Mouse (Mus musculus) neural tube, embryonic 12.5 days (tissue): Measurements from ENCODE around the gene Skida1. TPM values are rescaled to one million over a fixed set of nuclear protein-coding genes. Genes with fewer than 3 reads are reported as not detected.
A peak's percentile ranks its signal among the peaks of the same experiment; 100 is the strongest.

Experiments used
- ATAC-seq: fragments of 200-750 bp; cut with Nextera tagmentation; 2 replicates; pipeline ENCODE4 v1.8.0; 2017; ENCODE audit warnings: low read depth, mild to moderate bottlenecking, moderate TSS enrichment, moderate library complexity; ENCODE audit not compliant: low FRiP score
- H3K27ac ChIP-seq: fragments of 300-500 bp; sonication (generic); 2 replicates; pipeline ENCODE4 v1.5.1; 2016
- H3K27me3 ChIP-seq: fragments of 300-500 bp; sonication (generic); replicated peaks from 2 replicates; pipeline ENCODE4 v1.6.1; 2016; ENCODE audit warnings: mild to moderate bottlenecking
- H3K36me3 ChIP-seq: fragments of 300-500 bp; sonication (generic); 2 replicates; pipeline ENCODE4 v1.6.1; 2016; ENCODE audit warnings: mild to moderate bottlenecking
- H3K4me1 ChIP-seq: fragments of 300-500 bp; sonication (generic); 2 replicates; pipeline ENCODE4 v1.6.1; 2016
- H3K4me2 ChIP-seq: fragments of 300-500 bp; sonication (generic); replicated peaks from 2 replicates; pipeline ENCODE4 v1.6.1; 2016; ENCODE audit warnings: mild to moderate bottlenecking
- H3K4me3 ChIP-seq: fragments of 300-500 bp; sonication (generic); 2 replicates; pipeline ENCODE4 v1.5.1; 2016
- H3K9ac ChIP-seq: fragments of 300-500 bp; sonication (generic); 2 replicates; pipeline ENCODE4 v1.6.1; 2016; ENCODE audit warnings: mild to moderate bottlenecking
- H3K9me3 ChIP-seq: fragments of 300-500 bp; sonication (generic); 2 replicates; pipeline ENCODE4 v1.6.1; 2016; ENCODE audit warnings: mild to moderate bottlenecking
- WGBS: fragments of 180-500 bp; shearing (Covaris S2); methylation state at CpG from one replicate; pipeline ENCODE4 v1.1.7; 2016; 5-methylcytosine and 5-hydroxymethylcytosine counted together
- polyA plus RNA-seq: library from polyadenylated mRNA; unstranded; fragments of >200 nt; fragmentation: Nextera tagmentation; extraction: Ambion mirVana; gene quantifications from 2 replicates; pipeline ENCODE4 v1.2.1, GENCODE M21; 2016

Gene Skida1
- polyA plus RNA-seq, 1 experiment from 2014 or later, result 13.4 TPM

DNA sequence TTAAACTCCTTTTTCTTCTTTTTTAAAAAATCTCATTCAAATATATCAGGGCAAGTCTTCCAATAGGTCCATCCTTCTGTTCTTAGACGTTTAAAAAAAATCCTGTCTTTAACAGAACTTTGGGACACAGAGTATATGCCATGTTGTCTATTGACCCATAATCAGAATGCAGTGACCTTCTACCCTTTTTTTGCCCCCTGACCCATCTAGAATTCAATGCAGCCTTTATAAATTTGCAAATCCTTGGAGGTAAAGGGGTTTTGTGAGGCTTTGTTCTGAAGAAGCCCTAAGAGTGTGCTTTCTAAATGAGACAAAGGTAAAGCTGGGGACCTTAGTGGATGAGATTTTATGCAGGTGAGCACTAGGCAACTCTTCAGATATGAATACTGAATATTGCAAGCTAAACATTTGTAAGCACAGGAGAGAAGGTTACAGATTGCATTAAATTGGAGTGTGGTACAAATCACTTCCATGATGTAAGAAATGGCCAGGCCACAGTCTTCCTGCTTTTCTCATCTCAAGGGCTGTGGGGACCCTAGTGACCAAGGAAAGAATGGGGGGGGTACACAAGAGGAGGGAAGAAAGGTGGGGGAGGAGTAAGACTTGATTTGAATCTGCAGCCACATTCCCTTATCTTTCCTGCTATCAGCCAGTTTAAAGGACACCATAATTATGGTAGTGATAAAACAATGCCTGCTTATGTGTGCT is 4.5 kb upstream of the Skida1 start:
- Histone ChIP-seq H3K4me2 (peak overlapping the region; percentile 96; the same call in 1 of the 2 replicates), H3K9ac (0 out of 2 replicates have a peak overlapping the region, but pooled peaks have one; percentile 29), H3K36me3 (no peaks in the 10 kb centered on the region), H3K4me3 (no peak overlapping the region), H3K4me1 (peaks cover 43% of the 10 kb centered on the region), H3K27me3 (no peaks in the 10 kb centered on the region), H3K27ac (peak overlapping the region; percentile 4; the same call in 1 of the 2 replicates), H3K9me3 (no peaks in the 10 kb centered on the region)
- 13% methylated on average over 1 of the region's 1 CpGs for WGBS
- ATAC-seq, result no peak

DNA sequence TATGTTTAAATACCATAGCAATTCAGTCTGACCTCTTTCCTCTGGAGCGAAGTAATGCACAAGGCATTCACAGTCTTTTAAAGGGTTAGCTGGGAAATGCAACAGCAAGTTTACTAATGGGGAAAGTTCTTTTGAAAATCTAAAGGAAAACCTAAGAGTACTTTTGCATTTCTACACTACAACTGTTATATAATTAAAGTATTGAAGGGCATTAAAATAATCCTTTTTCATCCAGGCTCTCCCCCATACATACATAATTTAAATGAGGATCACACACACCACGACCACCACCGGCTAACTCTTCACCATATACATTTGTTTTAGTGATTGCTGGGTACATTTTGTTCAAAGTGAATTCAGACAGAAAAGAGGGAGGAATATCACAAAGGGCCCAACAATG is 3.7 kb upstream of the Skida1 start:
- Histone ChIP-seq H3K9ac (0 out of 2 replicates have a peak overlapping the region, but pooled peaks have one; percentile 33), H3K9me3 (no peaks in the 10 kb centered on the region), H3K4me1 (peaks cover 43% of the 10 kb centered on the region), H3K4me3 (no peak overlapping the region), H3K27ac (no peak overlapping the region), H3K36me3 (no peaks in the 10 kb centered on the region), H3K4me2 (peak overlapping the region; percentile 66; the same call in 1 of the 2 replicates), H3K27me3 (no peaks in the 10 kb centered on the region)
- WGBS, result 17% methylated on average over 3 of the region's 3 CpGs
- ATAC-seq, result no peak

DNA sequence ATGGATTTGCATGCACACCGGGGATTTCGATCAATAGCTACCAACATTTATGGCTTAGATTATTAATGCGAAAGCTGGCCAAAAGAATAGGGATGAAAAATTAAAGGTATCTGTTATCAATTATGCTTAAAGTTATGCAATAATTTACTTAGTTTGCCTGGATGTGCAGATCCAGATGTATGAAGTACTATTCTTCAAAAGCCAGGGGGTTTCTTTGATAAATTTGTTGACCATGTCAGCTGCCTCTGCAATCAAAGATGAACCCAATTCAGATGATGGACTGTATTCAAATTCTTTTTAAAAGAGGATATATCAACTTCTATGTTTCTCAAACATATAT is 3.0 kb upstream of the Skida1 start:
- no peaks in the 10 kb centered on the region for H3K27me3 ChIP-seq
- no peak overlapping the region for H3K4me3 ChIP-seq
- peak overlapping the region; percentile 44; the same call in 1 of the 2 replicates for H3K9ac ChIP-seq
- H3K27ac ChIP-seq, result peak overlapping the region; percentile 53; the same call in 1 of the 2 replicates
- WGBS, result 17% methylated on average over 3 of the region's 3 CpGs
- peak overlapping the region; percentile 66 for H3K4me2 ChIP-seq
- H3K9me3 ChIP-seq, result no peaks in the 10 kb centered on the region
- no peaks in the 10 kb centered on the region for H3K36me3 ChIP-seq
- H3K4me1 ChIP-seq, result peaks cover 43% of the 10 kb centered on the region
- ATAC-seq, result no peak

- H3K27me3 ChIP-seq, result no peaks in the 10 kb centered on the region
- peaks cover 43% of the 10 kb centered on the region for H3K4me1 ChIP-seq
- H3K27ac ChIP-seq, result peak overlapping the region; percentile 70; the same call in 1 of the 2 replicates
- 0 out of 2 replicates have a peak overlapping the region, but pooled peaks have one; percentile 28 for H3K4me3 ChIP-seq
- no peak for ATAC-seq
- H3K9me3 ChIP-seq, result no peaks in the 10 kb centered on the region
- H3K9ac ChIP-seq, result peak overlapping the region; percentile 100
- 5% methylated on average over 11 of the region's 11 CpGs for WGBS
- peak overlapping the region; percentile 66 for H3K4me2 ChIP-seq
- H3K36me3 ChIP-seq, result no peaks in the 10 kb centered on the region
These were observed 2.4 kb upstream of the Skida1 start for GRCm38 (mm10) chr2:18051026-18051830.

DNA sequence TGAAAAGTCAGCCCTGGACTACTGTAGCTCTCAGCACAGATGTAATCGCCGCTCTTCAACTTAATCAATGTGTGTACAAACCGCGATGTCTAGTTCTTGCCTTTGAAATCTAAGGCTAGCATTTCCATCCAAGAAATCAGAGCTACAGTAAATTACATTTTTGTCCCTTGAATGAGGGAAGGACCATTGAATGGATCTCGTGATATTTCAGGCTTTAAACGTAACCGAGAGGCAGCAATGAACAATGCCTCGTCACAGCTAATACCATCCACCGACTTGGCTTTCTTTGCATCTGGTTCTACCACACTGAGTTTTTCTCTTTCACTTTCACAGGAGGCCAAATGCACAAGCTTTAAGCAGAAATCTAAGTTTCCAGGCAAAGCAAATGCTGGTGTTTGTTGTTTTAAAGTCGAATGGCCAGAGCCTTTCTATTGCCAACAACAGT is 1.7 kb upstream of the Skida1 start:
- Histone ChIP-seq H3K4me2 (peak overlapping the region; percentile 66), H3K4me1 (peaks cover 43% of the 10 kb centered on the region), H3K27me3 (no peaks in the 10 kb centered on the region), H3K9me3 (no peaks in the 10 kb centered on the region), H3K27ac (peak overlapping the region; percentile 70; the same call in 1 of the 2 replicates), H3K36me3 (no peaks in the 10 kb centered on the region), H3K4me3 (peak overlapping the region; percentile 28), H3K9ac (peak overlapping the region; percentile 100)
- ATAC-seq, result no peak
- WGBS, result 6% methylated on average over 10 of the region's 10 CpGs

DNA sequence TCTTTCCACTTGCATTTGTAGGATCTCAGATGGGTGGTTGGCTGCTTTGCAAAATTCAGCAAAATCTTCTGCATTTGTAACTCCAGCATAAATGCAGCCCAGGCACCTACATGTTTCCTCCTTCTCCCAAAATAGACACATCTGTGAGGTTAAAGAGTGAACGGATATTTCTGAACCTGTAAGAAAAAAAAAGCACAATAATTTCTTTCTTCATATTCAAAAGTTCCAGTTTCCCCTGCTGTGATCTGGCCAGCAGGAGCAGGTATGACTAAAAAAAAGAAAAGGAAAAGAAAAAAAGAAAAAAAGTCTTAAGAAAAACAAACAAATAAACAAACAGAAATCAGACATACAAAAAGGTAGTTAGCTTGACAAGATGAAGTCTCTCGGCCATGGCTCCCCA is 1.2 kb upstream of the Skida1 start:
- Histone ChIP-seq H3K9ac (peak overlapping the region; percentile 100), H3K27ac (peak overlapping the region; percentile 100), H3K4me3 (peak overlapping the region; percentile 99; the same call in 1 of the 2 replicates), H3K27me3 (no peaks in the 10 kb centered on the region), H3K4me2 (peak overlapping the region; percentile 66), H3K9me3 (no peaks in the 10 kb centered on the region), H3K36me3 (no peaks in the 10 kb centered on the region), H3K4me1 (peaks cover 43% of the 10 kb centered on the region)
- ATAC-seq, result no peak
- 4% methylated on average over 2 of the region's 2 CpGs for WGBS

DNA sequence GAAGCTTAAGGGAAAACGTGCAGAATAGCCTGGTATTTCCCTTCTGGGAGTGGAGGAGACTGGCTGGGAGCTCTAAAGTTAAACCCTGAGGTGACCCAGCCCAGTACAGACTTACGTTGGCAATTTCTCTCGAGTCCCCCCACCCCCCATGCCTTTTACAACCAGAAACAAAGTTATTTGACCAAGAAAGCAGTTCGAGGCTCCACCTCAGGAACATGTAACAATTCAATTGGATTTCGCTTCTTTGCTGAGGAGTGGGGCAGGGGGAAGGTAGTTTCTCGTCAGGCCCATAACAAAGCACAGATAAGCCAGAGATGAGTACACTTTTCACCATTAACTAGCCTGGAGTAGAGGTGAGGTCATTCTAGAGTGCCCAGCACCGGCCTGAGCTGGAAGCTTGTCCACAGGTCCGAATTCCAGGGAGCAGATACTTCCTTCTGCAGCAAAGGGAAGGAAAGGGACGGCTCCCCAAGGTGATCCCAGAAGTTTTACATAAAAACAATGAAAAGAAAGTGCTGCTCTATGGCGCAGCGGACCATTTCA is 499 bp upstream of the Skida1 start:
- Histone ChIP-seq H3K36me3 (no peaks in the 10 kb centered on the region), H3K9me3 (no peaks in the 10 kb centered on the region), H3K9ac (peak overlapping the region; percentile 100), H3K27ac (peak overlapping the region; percentile 100), H3K4me3 (peak overlapping the region; percentile 99), H3K27me3 (no peaks in the 10 kb centered on the region), H3K4me1 (peaks cover 46% of the 10 kb centered on the region), H3K4me2 (peak overlapping the region; percentile 66)
- 2% methylated on average over 11 of the region's 11 CpGs for WGBS
- 0 out of 2 replicates have a peak, but pooled peaks have one; percentile 33 for ATAC-seq

DNA sequence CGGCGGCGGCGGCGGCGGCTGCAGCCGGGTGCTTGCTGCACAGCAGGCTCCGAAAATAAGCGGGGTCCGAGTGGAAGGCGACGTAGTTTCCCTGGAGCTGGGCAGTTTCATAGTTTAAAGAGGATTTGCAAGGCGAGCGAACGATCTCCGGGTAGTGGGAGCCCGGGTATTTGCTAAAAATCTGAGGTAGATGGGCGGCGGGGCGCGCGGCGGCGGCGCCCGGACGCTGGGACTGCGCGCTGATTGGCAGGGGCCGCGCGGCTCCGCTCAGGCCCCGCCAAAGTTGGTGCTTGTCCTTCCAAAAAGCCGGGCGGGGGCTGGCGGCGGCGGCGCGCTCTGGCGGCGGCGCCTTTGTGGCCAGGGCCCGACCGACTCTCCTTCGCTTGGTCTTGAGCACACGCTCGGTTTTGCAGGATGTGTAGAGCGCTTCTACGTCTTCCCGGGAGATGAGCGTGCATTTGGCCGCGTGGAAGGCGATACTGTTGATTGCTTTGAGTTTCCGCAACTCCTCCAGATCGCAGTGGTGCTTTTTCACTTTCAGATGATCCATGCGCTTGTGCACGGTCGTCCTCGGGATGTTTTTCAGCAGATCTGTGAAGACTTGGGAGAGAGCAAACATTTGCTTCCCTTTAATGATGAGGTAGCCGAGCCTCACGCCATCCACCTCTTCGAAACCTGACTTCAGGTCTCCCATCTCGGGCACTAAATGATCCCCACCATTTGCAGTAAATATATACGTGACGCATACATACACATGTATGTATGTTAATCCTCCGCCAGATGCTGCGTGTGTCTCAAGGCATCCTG is 1.0 kb downstream of the Skida1 start:
- no peaks in the 10 kb centered on the region for H3K36me3 ChIP-seq
- H3K9ac ChIP-seq, result peak overlapping the region; percentile 100
- H3K4me2 ChIP-seq, result peak overlapping the region; percentile 66
- WGBS, result under 1% methylated on average over 70 of the region's 70 CpGs
- no peaks in the 10 kb centered on the region for H3K9me3 ChIP-seq
- peak; percentile 64 for ATAC-seq
- peak overlapping the region; percentile 100 for H3K27ac ChIP-seq
- peaks cover 46% of the 10 kb centered on the region for H3K4me1 ChIP-seq
- H3K27me3 ChIP-seq, result no peaks in the 10 kb centered on the region
- H3K4me3 ChIP-seq, result peak overlapping the region; percentile 99

DNA sequence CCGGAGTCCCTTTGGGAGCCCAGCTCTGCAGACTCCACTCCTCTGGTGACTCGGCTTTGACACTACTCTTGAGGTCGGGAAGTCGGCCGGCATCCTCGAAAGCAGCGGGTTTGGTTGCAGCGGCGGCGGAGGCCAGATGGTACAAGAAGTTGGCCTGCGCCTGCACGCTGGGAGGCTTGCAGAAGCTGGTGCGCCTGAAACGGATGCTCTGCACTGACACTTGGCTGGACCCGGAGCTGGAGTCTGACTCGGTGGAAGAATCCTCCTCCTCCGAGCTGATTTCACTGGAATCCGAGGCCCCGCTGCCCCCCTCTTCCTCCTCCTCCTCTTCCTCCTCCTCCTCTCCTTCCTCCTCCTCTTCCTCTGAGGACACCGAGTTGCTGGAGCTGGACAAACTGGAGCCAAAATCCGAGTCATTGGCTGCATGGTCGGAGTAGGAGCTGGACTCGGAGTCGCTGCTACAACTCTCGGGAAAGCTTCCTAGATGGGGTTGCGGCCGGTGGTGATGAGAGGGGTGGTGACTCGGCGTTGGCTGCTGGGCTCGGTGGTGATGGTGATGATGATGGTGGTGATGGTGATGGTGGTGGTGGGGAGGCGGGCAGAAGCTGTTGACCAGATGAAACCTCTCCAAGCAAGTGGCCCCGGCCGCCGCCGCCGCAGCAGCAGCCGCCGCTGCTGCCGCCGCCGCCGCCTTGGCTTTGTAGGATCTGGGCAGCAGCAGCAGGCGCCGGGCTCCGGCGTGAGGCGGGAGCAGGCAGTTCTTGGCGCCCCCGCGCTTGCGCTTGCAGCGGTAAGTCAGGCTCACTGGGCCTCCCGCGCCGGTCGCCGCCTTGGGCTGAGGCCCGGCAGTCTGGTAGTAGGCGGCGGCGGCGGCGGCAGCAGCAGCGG is 1.8 kb downstream of the Skida1 start:
- Histone ChIP-seq H3K27me3 (no peaks in the 10 kb centered on the region), H3K36me3 (no peaks in the 10 kb centered on the region), H3K4me3 (peak overlapping the region; percentile 99), H3K9ac (peak overlapping the region; percentile 100), H3K4me2 (peak overlapping the region; percentile 66), H3K9me3 (no peaks in the 10 kb centered on the region), H3K4me1 (peaks cover 49% of the 10 kb centered on the region), H3K27ac (peak overlapping the region; percentile 100)
- no peak for ATAC-seq
- WGBS, result under 1% methylated on average over 64 of the region's 64 CpGs

DNA sequence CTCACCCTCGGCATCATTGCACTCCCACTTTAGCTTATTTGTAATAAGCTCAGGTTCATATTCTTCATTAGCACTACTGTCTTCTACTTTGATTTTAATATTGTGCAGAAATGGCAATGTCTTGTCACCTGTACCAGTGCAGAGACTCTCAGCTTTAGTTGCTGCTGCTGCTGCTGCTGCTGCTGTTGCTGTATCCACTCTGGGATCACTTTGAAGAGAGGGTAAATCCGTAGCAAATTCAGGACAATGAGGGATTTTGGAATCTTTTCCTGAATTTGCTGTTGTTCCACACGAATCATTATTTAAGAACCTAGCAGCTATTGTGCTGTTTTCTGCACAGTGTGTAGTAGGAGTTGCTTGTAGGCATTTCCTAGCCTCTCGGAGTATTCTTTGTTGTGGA is 2.7 kb downstream of the Skida1 start:
- Histone ChIP-seq H3K4me1 (peaks cover 48% of the 10 kb centered on the region), H3K4me2 (peak overlapping the region; percentile 66), H3K27ac (peak overlapping the region; percentile 100; the same call in 1 of the 2 replicates), H3K27me3 (no peaks in the 10 kb centered on the region), H3K9ac (peak overlapping the region; percentile 100), H3K9me3 (no peaks in the 10 kb centered on the region), H3K4me3 (peak overlapping the region; percentile 99), H3K36me3 (no peaks in the 10 kb centered on the region)
- WGBS, result 0% methylated on average over 4 of the region's 4 CpGs
- no peak for ATAC-seq

DNA sequence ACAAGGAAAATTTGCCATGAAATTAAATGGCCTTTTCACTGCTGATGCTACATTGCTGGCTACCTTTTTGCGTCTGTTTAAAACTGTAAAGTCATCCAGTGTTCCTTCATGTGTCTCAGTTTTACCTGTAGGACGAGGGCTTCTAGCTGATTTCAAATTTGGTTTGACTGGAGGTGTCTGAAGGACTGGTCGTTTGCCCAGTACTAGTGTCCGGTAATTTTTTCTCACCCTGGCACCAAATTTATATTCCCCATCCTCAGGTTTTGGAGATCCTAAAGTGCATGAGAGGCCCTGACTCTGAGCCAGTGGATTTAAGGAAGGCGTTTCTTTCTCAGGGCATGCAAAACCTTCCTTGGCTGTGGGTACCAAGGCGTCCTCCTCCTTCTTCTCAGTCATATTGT is 3.1 kb downstream of the Skida1 start:
- Histone ChIP-seq H3K9ac (peak overlapping the region; percentile 100), H3K4me2 (peak overlapping the region; percentile 66), H3K36me3 (no peaks in the 10 kb centered on the region), H3K9me3 (no peaks in the 10 kb centered on the region), H3K27ac (peak overlapping the region; percentile 100), H3K27me3 (no peaks in the 10 kb centered on the region), H3K4me1 (peaks cover 50% of the 10 kb centered on the region), H3K4me3 (peak overlapping the region; percentile 99)
- ATAC-seq, result no peak
- WGBS, result 6% methylated on average over 6 of the region's 6 CpGs
